Mouse (Mus musculus): ENCODE measurements around the gene Ssmem1. TPM values are rescaled to one million over a fixed set of nuclear protein-coding genes. Genes with fewer than 3 reads are reported as not detected.

The Ssmem1 gene
- total and polyA plus RNA-seq, 3 experiments, result 0.16 TPM; not detected in 2

DNA sequence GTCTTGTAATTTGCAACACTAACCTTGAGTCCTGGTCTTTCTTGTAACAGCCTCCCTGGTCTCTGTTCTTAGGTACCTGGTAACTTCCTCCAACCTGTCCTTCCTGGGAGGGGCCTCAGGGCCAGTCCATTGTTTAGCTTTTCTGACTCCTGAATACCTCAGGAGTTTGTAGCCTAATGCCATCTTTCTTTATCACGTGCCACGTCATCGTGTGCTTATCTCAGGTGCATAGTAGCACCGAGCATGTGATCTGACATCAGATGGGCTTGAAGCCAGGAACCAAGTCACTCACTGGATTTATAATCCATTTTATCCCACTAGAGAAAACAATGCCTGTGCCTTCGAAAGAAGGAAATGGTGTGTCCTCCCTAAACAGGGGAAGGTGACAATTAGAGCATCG, 53.9 kb downstream of the Ssmem1 start:
- Histone ChIP-seq H3K4me1 (ENCODE audit: control insufficient read depth, insufficient read depth, low read length) (no peaks in the 10 kb centered on the region), H3K36me3 (ENCODE audit: control insufficient read depth, insufficient read depth, low read length) (no peaks in the 10 kb centered on the region), H3K27me3 (ENCODE audit: control insufficient read depth, insufficient read depth, low read length) (no peaks in the 10 kb centered on the region), H3K9ac (ENCODE audit: low read depth, low read length) (no peak overlapping the region), H3K27ac (no peak overlapping the region), H3K79me2 (replicated peaks; ENCODE audit: control insufficient read depth, insufficient read depth, low read length) (no peaks in the 10 kb centered on the region), H3K4me3 (no peak overlapping the region)
- no peak for DNase-seq
- intact Hi-C loops (cut with DNase I), result no loop called here
- TF ChIP-seq EP300 (IDR thresholded peaks at IDR 0.05; ENCODE audit: insufficient read depth, low read depth, low read length) (no peak), CTCF (IDR thresholded peaks at IDR 0.05) (no peak), POLR2A (IDR thresholded peaks at IDR 0.05; ENCODE audit: insufficient read depth, low read depth, low read length) (no peak)
- 43% methylated on average over 6 of the region's 6 CpGs for WGBS

DNA sequence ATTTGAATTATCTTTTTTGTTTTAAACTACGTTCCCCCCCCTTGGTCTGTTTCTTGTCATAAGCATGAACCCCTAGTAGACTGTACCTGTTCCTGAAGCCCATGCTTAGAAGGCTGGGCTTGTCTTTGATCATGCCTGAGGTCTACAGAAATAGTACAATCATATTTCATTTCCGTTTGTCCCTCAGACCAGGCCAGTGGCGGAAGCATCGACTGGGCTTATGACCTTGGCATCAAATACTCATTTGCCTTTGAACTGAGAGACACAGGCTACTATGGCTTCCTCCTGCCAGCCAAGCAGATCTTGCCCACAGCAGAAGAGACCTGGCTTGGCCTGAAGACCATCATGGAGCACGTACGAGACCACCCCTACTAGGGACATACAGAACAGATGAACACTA, 54.4 kb downstream of the Ssmem1 start:
- DNase-seq, result no peak
- Histone ChIP-seq H3K27ac (no peak overlapping the region), H3K27me3 (ENCODE audit: control insufficient read depth, insufficient read depth, low read length) (no peaks in the 10 kb centered on the region), H3K36me3 (ENCODE audit: control insufficient read depth, insufficient read depth, low read length) (no peaks in the 10 kb centered on the region), H3K9ac (ENCODE audit: low read depth, low read length) (no peak overlapping the region), H3K4me1 (ENCODE audit: control insufficient read depth, insufficient read depth, low read length) (no peaks in the 10 kb centered on the region), H3K79me2 (replicated peaks; ENCODE audit: control insufficient read depth, insufficient read depth, low read length) (no peaks in the 10 kb centered on the region), H3K4me3 (no peak overlapping the region)
- TF ChIP-seq EP300 (IDR thresholded peaks at IDR 0.05; ENCODE audit: insufficient read depth, low read depth, low read length), result no peak
- WGBS, result 85% methylated on average over 6 of the region's 6 CpGs
- intact Hi-C loops (cut with DNase I), result no loop called here

DNA sequence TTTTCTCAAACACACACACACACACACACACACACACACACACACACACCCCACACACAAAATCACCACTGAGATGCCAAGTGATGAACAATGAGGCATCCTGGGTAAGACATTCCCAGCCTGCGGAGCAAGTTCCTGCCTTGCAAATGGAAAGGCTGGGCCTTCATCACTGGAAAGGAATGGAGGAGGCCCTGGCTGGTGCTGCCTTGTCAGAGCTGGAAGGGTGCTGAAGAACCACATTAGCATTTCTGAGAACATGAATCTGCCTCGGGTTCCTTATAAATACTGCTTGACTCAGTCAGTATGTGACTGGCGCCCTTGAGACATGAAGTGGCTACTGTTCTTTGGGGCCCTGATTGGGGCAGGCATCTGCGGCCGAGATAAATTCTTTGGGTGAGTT, 58.4 kb downstream of the Ssmem1 start, which contains the start of gene Cpa4:
Gene Cpa4, plus strand, starts transcription at position 301 of the 400 bp plus-strand sequence.
- TF ChIP-seq EP300 (IDR thresholded peaks at IDR 0.05; ENCODE audit: insufficient read depth, low read depth, low read length) (no peak), CTCF (IDR thresholded peaks at IDR 0.05) (no peak), POLR2A (IDR thresholded peaks at IDR 0.05; ENCODE audit: insufficient read depth, low read depth, low read length) (no peak)
- intact Hi-C loops (cut with DNase I), result no loop called here
- H3K4me3 ChIP-seq, result no peak within 1 kb of the TSS
- H3K36me3 ChIP-seq (ENCODE audit: control insufficient read depth, insufficient read depth, low read length), result no peaks in the 10 kb centered on the region
- WGBS, result 74% methylated on average over 5 of the region's 5 CpGs
- no peaks in the 10 kb centered on the region for H3K79me2 ChIP-seq (replicated peaks; ENCODE audit: control insufficient read depth, insufficient read depth, low read length)
- no peak for DNase-seq
- no peak within 1 kb of the TSS for H3K9ac ChIP-seq (ENCODE audit: low read depth, low read length)
- H3K27me3 ChIP-seq (ENCODE audit: control insufficient read depth, insufficient read depth, low read length), result no peaks in the 10 kb centered on the region
- H3K27ac ChIP-seq, result no peak within 1 kb of the TSS
- H3K4me1 ChIP-seq (ENCODE audit: control insufficient read depth, insufficient read depth, low read length), result no peaks in the 10 kb centered on the region; the same call in 1 of the 2 replicates

DNA sequence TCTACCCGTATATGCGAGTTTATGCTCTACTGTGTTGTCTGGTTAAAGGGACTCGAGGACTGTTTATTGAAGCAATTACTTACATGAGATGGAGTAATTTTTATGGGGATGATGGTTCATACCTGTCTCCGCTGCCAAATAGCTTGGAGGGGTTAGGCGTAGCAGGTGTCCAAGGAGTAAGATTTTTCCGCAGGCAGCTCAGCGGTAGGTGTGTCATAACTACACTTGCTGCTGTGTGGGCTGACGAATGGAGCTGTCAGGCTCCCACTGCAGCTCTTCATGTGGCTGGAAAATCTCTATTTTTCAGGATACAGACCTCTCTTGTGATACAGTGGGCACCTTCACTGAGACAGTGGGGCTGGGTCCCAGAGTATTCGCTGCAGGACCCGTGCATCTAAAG, 59.7 kb downstream of the Ssmem1 start:
- no peak for DNase-seq
- H3K4me3 ChIP-seq, result no peak overlapping the region
- 94% methylated on average over 10 of the region's 10 CpGs for WGBS
- TF ChIP-seq CTCF (IDR thresholded peaks at IDR 0.05), result no peak
- TF ChIP-seq EP300 (IDR thresholded peaks at IDR 0.05; ENCODE audit: insufficient read depth, low read depth, low read length), result no peak
- TF ChIP-seq POLR2A (IDR thresholded peaks at IDR 0.05; ENCODE audit: insufficient read depth, low read depth, low read length), result no peak
- intact Hi-C loops (cut with DNase I), result no loop called here
- no peaks in the 10 kb centered on the region; the same call in 1 of the 2 replicates for H3K4me1 ChIP-seq (ENCODE audit: control insufficient read depth, insufficient read depth, low read length)
- no peak overlapping the region for H3K27ac ChIP-seq
- H3K79me2 ChIP-seq (replicated peaks; ENCODE audit: control insufficient read depth, insufficient read depth, low read length), result no peaks in the 10 kb centered on the region
- no peaks in the 10 kb centered on the region for H3K36me3 ChIP-seq (ENCODE audit: control insufficient read depth, insufficient read depth, low read length)
- H3K9ac ChIP-seq (ENCODE audit: low read depth, low read length), result no peak overlapping the region
- no peaks in the 10 kb centered on the region for H3K27me3 ChIP-seq (ENCODE audit: control insufficient read depth, insufficient read depth, low read length)

Other genes starting within 250 kb of the Ssmem1 start
- gene Ube2h, start 205.3 kb upstream of the Ssmem1 start, total RNA-seq (2021), result 10 to 100 TPM; 61.5 to 61.7 TPM
- gene Ube2h, start 205.3 kb upstream of the Ssmem1 start, polyA plus RNA-seq (2012; rRNA removed), result 29.4 and 44.2 TPM in 2 replicates
- 10 to 100 TPM; 16.0 to 16.2 TPM for gene Zc3hc1, start 118.8 kb upstream of the Ssmem1 start, total RNA-seq (2021)
- gene Zc3hc1, start 118.8 kb upstream of the Ssmem1 start, polyA plus RNA-seq (2012; rRNA removed), result 13.4 and 15.1 TPM in 2 replicates
- gene Klhdc10, start 108.0 kb upstream of the Ssmem1 start, total RNA-seq (2021), result 10 to 100 TPM; 47.4 to 52.0 TPM
- gene Klhdc10, start 108.0 kb upstream of the Ssmem1 start, polyA plus RNA-seq (2012; rRNA removed), result 19.4 and 41.4 TPM in 2 replicates
- gene Tmem209, start 66 bp upstream of the Ssmem1 start, total RNA-seq (2021), result 1 to 10 TPM; 6.3 to 7.5 TPM
- gene Tmem209, start 66 bp upstream of the Ssmem1 start, polyA plus RNA-seq (2012; rRNA removed), result 15.9 and 32.9 TPM in 2 replicates
- gene Cpa2, start 31.7 kb downstream of the Ssmem1 start, total RNA-seq (2021), result not detected
- 0.12 TPM in 1 of 2 replicates, not detected in the other for gene Cpa2, start 31.7 kb downstream of the Ssmem1 start, polyA plus RNA-seq (2012; rRNA removed)
- not detected for gene Cpa4, start 58.5 kb downstream of the Ssmem1 start, total RNA-seq (2021)
- gene Cpa4, start 58.5 kb downstream of the Ssmem1 start, polyA plus RNA-seq (2012; rRNA removed), result not detected in 2 replicates
- not detected for gene Cpa5, start 101.2 kb downstream of the Ssmem1 start, total RNA-seq (2021)
- not detected in 2 replicates for gene Cpa5, start 101.2 kb downstream of the Ssmem1 start, polyA plus RNA-seq (2012; rRNA removed)
- under 1 TPM in 1 of 2 experiments, not detected in 1; 0.14 TPM for gene Cpa1, start 129.4 kb downstream of the Ssmem1 start, total RNA-seq (2021)
- gene Cpa1, start 129.4 kb downstream of the Ssmem1 start, polyA plus RNA-seq (2012; rRNA removed), result 0.21 and 0.44 TPM in 2 replicates
- gene Cep41, start 183.9 kb downstream of the Ssmem1 start, total RNA-seq (2021), result 1 to 10 TPM; 1.3 to 1.4 TPM
- gene Cep41, start 183.9 kb downstream of the Ssmem1 start, polyA plus RNA-seq (2012; rRNA removed), result 1.9 and 2.3 TPM in 2 replicates
- gene Mest, start 213.7 kb downstream of the Ssmem1 start, total RNA-seq (2021), result 1 to 10 TPM; 6.2 to 8.3 TPM
- gene Mest, start 213.7 kb downstream of the Ssmem1 start, polyA plus RNA-seq (2012; rRNA removed), result 19.5 and 28.1 TPM in 2 replicates